Mouse (Mus musculus) retina, embryonic 14.5 days (tissue): Measurements from ENCODE around the gene Il1r1.
"Not testable (repeated sequence)": the region's sequence is repeated elsewhere in the genome, so short reads cannot be mapped to it uniquely, and the experiment has no call there.

ENCODE experiments used
- DNase-seq: peaks from one replicate; pipeline ENCODE4 v3.0.0-alpha.2; 2015; ENCODE audit warnings: low spot score

The Il1r1 gene

GRCm38 (mm10) chr1:40271486-40272055, 46.7 kb downstream of the Il1r1 start:
- no peak for DNase-seq

GRCm38 (mm10) chr1:40272204-40272603, 47.3 kb downstream of the Il1r1 start:
- DNase-seq, result no peak

- no peak for DNase-seq
Measured at GRCm38 (mm10) chr1:40273491-40273890, 48.6 kb downstream of the Il1r1 start.

- DNase-seq, result no peak
Measured at GRCm38 (mm10) chr1:40275285-40276013, 50.6 kb downstream of the Il1r1 start.

GRCm38 (mm10) chr1:40277944-40278343, 53.1 kb downstream of the Il1r1 start:
- no peak for DNase-seq

GRCm38 (mm10) chr1:40278720-40279119, 53.8 kb downstream of the Il1r1 start:
- no peak for DNase-seq

GRCm38 (mm10) chr1:40279182-40279743, 54.4 kb downstream of the Il1r1 start:
- DNase-seq, result no peak

GRCm38 (mm10) chr1:40281950-40282349, 57.1 kb downstream of the Il1r1 start:
- DNase-seq, result no peak

- no peak for DNase-seq
Measured at GRCm38 (mm10) chr1:40282394-40282793, 57.5 kb downstream of the Il1r1 start.

- no peak for DNase-seq
Measured at GRCm38 (mm10) chr1:40283995-40284394, 59.1 kb downstream of the Il1r1 start.

GRCm38 (mm10) chr1:40290489-40291255, 65.8 kb downstream of the Il1r1 start:
- no peak for DNase-seq

GRCm38 (mm10) chr1:40292231-40292630, 67.4 kb downstream of the Il1r1 start:
- no peak for DNase-seq

- no peak for DNase-seq
Measured at GRCm38 (mm10) chr1:40293891-40294290, 69.0 kb downstream of the Il1r1 start.

GRCm38 (mm10) chr1:40294824-40295223, 69.9 kb downstream of the Il1r1 start:
- no peak for DNase-seq

GRCm38 (mm10) chr1:40298053-40298452, 73.2 kb downstream of the Il1r1 start:
- DNase-seq, result no peak

- no peak for DNase-seq
Measured at GRCm38 (mm10) chr1:40303179-40303866, 78.4 kb downstream of the Il1r1 start.

GRCm38 (mm10) chr1:40304321-40304720, 79.4 kb downstream of the Il1r1 start:
- not testable (repeated sequence) for DNase-seq

GRCm38 (mm10) chr1:40306111-40306510, 81.2 kb downstream of the Il1r1 start:
- DNase-seq, result no peak

GRCm38 (mm10) chr1:40311123-40311522, 86.2 kb downstream of the Il1r1 start:
- DNase-seq, result no peak

- no peak for DNase-seq
Measured at GRCm38 (mm10) chr1:40311625-40312024, 86.7 kb downstream of the Il1r1 start.

- DNase-seq, result no peak
Measured at GRCm38 (mm10) chr1:40314016-40314415, 89.1 kb downstream of the Il1r1 start.

- no peak for DNase-seq
Measured at GRCm38 (mm10) chr1:40317657-40318056, 92.8 kb downstream of the Il1r1 start.
